Mouse (Mus musculus) kidney, postnatal 10 days (tissue): ENCODE results near the gene Tbc1d22a.
"Not testable (repeated sequence)": the region's sequence is repeated elsewhere in the genome, so short reads cannot be mapped to it uniquely, and the experiment has no call there.

ENCODE experiments used
- DNase-seq: peaks from one replicate; pipeline ENCODE4 v3.0.0; 2021; ENCODE audit warnings: mixed read lengths

Gene Tbc1d22a

DNA sequence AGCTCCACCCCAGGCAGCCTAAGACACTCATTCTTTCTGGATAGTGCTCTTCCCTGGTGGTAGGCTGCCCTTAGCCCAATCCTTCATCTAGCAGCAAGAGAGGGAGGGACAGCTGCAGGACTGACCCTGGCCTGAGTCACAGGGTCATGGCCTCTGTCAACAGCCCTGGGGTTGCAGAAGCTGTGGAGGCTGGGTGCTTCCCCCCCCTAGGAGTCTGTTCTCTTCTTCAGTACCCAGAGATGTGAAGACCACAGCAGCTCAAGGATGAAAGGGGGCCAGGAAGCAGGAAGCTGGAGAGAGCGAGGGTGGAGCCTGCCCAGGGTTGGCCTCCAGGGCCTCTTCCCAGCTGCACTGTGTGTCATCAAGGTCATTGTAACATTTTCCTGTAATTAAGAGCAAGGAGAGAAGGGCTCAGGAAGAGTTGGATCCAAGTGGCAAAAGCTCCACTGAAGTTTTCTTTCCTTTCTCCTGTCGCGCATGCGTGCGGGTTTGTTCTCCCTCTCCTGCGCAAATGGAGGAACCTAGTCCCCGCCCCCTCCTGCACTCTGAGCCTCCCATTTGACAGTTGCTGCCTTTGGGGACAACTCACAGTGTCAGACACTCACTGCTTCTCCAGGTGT lies 10.2 kb upstream of the Tbc1d22a start:
- peak; percentile 71 for DNase-seq

DNA sequence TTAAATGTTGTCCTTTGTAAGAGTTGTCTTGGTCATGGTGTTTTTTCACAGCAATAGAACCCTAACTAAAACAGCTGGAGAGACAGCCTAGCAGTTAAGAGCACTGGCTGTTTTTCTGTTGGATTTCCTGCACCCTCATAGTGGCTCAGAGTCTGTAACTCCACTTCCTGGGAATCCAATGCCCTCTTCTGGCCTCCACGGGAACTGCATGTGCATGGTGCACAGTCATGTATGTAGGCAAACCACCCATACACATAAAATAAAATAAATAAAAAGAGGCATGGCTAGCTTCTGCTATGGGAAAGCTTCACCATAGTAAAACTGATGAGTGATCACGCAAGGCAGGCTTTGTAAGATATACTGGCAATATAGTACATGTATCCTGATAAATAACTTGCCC lies 9.0 kb upstream of the Tbc1d22a start:
- peak; percentile 75 for DNase-seq

DNA sequence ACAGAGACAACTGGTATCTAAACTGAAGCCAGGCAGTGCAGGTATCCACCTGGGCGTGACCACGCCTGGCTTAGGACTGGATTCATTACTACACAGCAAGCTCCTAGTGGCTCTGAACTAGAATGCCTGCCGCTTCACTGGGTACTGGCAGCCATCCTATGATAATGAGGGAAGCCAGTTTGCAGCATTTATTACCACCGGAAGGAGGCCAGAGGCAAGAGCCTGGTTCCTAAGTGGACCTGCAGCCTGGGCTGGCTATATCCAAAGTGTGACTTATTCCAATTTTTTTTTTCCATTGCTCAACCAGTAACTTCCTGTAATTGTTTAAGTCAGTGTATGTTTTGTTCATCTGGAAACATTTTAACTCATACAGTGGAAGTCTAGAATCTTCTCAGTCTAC lies 7.9 kb upstream of the Tbc1d22a start:
- DNase-seq = peak; percentile 49

DNA sequence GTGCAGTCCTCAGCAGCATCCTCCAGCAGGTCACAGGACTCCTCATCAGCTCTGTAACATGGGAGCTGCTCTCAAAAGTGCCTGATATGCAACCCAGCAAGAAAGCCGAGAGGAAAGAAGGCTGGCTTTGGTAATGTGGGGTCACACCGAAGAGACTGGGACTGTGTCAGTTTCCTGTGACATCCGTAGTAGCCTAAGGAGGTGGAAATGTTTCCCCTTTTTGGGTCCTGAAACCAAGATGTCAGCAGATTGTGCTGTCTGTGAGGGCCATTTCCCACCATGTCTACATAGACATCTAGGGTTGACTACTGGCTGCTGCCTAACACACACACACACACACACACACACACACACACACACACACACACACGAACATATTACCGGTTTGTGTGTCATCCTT lies 2.1 kb upstream of the Tbc1d22a start:
- not testable (repeated sequence) for DNase-seq

DNA sequence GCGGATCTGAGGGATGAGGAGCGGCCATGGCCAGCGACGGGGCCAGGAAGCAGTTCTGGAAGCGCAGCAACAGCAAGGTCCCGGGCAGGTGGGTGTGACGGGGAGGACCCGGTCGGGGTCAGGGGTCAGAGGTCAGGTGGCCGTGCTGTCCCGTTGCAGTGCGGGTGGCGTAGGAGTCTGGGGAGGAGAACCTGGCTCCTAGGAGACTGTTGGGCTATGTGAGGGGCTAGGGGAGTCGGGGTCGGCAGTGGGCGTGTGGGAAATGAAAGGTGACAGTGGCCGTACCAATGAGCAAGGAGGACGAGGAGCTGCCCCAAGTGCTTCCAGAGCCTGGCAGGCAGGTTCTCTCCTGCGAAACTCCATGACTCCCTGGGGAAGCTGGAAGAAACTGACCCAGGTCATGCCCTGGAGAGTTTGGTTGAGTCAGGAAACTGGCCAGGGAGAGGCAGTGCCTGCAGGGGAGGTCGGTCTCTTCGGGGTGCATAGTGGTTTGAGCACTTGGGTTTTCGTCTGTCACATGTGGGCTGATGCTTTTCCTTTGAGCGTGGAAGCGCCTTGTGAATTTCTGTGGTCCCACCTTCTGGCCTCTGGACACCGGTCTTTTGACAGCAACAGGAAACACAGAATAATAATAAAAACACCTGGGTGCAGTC lies 416 bp downstream of the Tbc1d22a start:
- DNase-seq = peak; percentile 39

DNA sequence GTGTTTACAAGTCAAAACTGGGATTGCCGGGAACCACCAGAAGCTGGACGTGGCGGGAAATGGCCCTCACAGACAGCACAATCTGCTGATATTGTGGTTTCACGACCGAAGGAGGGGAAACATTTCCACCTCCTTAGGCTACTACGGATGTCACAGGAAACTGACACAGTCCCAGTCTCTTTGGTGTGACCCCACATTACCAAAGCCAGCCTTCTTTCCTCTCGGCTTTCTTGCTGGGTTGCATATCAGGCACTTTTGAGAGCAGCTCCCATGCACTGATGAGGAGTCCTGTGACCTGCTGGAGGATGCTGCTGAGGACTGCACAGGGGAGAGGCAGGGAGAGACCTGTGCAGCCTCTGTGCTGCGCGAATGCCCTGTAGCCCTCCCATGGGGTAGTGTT lies 2.4 kb downstream of the Tbc1d22a start:
- DNase-seq = not testable (repeated sequence)

DNA sequence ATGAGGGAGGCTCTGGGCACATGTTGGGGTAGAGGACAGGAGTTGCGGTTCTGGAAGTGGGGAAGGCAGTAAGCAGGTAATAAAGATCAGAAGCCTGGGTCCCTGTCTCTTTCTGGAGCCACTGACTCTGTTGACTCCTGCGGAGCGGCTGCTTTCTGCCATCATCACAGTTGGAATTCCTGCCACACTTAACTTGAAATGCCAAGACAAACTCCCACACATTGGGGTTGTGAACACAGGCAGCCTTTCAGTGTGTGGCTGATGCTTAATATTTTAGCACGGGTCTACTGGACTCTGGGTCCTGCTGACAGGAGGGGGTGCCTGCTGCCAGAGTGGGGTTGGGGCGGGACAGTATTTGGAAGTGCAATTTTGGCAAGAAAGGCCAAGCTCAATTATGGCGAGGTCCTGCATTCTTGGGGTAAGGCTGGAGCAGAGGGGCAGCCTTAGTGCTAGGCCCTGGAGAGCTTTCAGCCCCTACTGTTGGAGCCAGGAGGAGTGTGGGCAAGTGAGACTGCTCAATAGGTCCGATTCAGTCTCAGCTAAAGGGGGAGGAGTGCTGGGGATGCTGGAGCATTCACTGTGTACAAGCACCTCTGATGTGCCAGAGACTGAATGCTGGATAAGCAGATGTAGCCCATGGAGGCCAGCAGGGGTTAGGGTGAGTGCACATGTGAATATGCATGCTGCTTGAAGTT lies 5.4 kb downstream of the Tbc1d22a start:
- DNase-seq = peak; percentile 32

DNA sequence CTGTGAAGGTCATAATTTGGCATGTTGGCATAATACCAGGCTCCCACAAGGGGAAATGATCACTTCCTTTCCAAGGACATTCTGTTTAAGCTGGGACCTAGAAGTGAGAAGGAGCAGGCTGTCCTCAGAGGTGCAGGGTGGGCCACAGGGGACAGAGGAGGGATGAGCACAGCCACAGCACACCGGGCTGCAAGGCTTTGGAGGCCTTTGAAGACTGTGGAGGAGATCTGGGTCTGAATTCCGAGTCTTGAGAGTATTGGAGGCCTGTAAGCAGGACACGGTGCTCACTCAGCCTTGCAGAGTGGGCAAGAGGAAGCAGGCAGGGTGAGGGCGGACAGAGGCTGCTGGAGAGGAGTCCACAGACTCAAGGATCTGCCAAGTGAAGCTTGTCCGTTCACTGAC lies 6.0 kb downstream of the Tbc1d22a start:
- DNase-seq = peak; percentile 39

DNA sequence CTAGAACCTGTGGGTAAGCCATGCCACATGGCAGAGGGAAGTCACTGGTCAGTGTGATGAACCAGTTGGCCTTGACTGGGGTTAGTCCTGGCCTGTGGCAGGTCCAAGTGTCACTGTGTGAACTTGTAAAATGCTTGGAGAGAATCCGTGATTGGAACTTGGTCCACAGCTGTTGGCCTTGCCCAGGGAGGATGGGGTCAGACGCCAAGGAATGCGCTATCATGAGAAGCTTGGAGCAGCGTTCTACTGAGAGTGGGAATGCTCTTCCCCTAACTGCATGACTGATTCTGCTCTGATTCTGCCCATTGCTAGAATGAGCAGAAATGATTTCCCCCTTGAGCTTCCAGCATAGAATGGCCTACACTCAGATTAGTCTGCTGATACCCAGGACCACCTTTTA lies 6.5 kb downstream of the Tbc1d22a start:
- DNase-seq = peak; percentile 33

DNA sequence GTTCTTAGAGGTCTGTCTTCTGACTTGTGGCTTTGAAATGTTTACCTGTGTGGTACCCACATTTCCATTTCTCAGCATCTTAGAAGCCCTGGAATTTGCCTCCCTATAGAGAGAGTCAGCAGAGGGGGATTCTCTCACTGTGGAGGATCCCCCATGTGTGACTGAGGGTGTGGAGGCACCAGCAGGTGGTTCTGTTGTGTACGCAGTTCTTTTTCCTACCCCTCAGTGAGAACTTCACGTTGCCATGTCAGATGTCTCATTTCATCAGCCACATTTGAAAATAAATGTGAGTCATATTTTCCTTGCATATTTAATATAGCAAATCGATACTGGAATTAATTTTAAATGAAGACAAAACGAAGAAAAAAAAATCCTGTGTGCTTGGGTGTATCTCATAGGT lies 7.1 kb downstream of the Tbc1d22a start:
- DNase-seq = no peak

DNA sequence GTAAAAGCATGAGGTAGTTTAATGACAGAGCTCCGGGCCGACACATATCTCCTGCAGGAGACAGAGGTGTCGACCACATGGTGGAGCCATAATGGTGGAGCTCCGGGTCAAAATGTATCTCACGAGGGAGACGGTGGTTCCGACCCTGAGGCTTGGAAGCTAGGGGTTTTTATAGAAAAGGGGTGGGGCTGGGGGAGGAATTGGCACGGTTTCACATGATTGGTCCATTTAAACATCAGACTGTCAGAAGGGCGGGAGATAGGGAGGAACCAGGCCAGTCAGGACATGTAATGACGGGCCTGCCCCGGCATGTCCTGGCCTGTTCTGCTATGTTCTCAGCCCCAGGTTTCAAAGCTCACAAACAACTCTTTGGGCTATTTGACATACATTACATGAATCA lies 7.6 kb downstream of the Tbc1d22a start:
- not testable (repeated sequence) for DNase-seq

DNA sequence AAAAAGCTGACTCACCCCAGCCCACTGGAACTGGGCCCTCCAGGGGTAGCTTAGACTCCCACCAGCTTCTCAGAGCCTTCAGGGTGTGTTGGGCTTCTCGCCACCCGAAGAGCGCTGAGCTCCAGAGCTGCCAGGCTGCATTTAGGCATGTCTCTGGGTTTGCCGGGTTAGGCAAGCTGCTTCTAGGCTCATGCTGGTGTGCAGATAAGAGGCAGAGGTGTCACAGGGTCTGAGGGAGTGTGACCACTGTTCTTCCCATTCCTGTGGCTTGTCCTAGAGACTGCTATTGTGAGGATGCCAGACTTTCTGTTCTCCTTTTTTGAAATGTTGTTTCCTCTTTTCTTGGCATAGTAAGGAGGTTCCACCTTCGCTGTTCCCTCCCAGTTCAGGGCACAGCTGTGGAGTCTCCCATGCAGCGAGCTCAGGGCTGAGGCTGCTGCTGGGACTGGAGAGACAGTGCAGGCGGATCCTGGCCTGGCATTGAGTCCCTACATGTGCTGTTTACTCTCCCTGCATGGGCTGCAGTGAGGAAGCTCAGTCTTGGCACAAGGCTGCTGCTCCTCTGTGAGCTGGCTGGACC lies 10.8 kb downstream of the Tbc1d22a start:
- no peak for DNase-seq

DNA sequence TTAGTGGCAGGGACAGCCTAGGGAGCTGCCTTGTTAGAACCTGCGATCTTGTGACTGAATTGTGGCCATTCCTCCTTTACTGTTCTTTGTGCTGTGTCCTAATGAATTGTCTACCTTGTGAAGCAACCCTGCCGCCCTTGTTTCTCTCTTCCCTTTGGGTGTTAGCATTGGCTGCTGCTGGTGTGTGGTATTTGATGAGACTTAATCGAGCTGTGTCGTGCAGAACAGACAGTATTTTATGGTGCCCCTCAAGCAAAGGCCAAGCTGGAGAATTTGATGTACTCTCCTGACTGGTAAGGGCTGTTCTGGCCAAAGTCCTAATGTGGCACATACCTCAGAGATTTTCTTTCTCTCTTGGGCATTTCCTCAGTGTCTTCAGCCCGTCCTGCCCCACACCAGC lies 12.0 kb downstream of the Tbc1d22a start:
- DNase-seq = no peak

DNA sequence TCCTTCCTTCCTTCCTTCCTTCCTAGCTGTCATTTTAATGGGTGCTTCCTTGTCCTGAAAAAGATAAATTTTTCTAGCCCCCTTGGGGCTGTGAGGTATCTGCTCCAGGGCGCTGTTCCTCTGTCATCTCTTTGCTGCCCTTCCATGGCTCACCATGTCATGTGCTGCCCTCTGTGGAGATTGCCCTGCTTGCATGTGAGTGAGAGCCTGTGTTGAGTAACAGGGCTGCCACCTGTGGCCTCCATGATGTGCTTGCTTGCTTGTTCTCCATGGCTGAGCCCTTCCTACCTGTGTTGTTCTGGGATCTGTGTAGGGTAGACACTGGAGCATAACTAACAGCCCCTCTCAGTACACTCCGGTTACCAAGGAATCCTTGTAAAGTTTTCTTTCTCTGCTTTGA lies 12.7 kb downstream of the Tbc1d22a start:
- DNase-seq = no peak

DNA sequence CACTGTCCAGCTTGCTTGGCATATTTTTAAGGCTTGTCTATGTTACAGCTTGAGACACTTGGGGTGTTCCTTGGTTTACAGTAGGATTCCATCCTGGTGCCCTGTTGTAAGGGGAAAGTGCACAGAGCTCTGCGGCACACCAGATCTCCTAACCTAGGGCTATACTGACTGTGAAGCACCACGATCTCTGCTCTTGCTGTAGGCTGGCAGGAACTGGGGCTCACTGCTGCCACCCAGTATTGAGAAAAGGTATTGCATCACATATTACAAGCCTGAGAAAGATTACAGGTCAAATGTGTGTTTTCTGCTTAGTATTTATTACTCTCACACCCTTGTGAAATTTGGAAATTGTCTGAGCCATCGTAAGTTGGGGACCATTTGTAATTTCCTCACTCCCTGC lies 13.9 kb downstream of the Tbc1d22a start:
- peak; percentile 65 for DNase-seq

DNA sequence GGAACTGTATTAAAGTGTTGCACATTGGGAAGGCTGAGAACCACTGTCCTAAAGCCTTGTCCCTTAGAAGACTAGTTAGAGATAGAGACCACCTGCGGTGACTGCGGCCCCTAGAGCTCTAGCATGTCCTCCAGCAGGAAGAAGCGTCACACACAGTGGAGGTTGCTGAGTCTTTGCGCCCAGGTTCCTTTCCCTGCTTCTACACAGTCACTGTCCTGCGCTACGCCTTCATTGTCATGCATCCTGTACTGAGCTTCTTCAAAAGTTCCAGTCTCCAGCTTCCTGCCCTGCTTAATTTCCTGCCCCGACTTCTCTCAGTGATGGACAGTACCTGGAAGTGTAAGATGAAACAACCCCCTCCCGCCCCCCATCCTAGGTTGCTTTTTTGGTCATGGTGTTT lies 14.8 kb downstream of the Tbc1d22a start:
- DNase-seq = peak; percentile 24

DNA sequence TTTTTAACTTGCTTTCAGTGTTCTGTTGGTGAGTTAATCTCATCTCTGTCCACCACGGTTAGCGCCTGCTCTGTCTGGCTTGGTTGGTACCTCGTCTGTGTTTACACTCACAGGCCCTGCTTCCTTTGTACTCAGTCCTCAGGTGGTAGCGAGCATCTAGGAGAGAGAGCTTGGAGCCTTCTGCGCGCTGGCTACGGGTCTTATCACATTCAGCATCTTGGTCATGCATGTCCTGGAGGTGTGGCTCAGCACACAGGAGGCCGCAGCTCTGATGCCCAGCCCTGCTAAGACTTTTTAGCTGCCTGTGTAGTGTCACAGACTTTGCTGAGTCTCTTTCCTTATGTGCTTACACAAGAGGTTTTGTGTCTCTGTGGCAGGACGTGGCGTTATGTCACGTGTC lies 15.4 kb downstream of the Tbc1d22a start:
- DNase-seq = no peak

DNA sequence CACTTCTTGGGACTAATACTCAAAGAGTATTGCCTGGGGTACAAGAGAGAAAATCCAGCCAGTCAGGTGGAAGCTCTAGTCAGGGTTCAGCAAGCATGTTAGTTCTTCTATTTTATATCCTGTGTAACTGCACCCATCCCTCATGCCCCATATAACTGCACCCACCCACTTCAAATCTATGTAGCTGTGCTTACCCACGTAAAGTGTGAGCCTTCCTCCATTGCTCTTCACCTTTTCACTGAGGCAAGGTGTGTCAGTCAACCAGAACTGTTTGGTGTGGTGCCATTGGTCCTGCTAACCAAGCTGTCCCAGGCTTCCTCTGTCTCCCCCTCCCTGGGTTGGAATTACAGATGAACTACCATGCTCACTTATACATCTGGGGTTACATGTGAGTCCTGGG lies 16.9 kb downstream of the Tbc1d22a start:
- DNase-seq = no peak

DNA sequence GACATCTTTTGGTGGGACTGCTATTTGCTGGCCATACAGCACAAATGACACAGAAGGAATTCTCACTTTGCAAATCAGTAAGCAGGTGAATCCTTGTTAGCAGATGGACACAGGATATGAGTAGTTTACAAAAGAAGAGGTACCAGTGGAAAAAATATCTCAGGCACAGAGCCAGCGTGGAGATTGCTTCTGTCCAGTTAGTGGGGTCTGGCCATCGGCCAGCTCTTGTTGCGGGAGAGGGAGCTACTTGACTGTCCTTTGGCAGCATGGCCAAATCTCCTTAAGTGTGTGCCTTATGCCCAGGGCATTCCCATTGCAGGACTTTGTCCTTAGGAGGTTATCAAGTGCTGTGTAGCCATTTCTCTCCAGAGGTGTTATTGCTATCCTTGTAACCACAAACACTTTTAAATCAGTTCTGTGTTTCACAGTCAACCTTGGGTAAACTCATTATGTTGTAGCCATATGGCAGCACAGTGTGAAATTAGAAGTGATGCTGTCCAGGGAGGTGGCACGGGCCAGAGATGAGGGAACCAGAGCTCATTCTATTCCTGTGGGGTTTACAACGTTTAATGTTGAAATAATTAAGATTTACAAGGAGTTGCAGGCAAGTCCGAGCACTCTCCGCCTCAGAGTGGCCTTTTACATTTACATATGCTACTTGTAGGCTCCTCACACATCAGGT lies 17.7 kb downstream of the Tbc1d22a start:
- DNase-seq = peak; percentile 61

DNA sequence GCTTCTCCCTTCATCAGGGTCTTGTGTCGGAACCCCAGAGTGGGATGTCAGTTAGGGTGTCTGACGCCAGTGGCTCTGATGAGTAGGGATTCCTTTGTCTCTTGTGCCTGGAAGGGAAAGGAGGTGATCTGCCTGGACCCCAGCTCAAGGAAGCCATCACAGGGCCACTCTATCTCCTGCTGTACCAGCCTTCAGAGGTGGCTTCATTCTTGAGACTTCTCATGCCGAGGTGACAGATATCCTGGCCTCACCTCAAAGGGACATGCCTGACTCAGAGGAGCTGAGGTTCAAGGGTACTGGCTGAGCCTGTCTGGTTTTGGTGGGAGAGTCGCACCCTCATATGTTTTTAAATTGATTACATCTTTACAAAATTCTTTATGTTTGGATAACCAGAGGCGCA lies 19.7 kb downstream of the Tbc1d22a start:
- no peak for DNase-seq

DNA sequence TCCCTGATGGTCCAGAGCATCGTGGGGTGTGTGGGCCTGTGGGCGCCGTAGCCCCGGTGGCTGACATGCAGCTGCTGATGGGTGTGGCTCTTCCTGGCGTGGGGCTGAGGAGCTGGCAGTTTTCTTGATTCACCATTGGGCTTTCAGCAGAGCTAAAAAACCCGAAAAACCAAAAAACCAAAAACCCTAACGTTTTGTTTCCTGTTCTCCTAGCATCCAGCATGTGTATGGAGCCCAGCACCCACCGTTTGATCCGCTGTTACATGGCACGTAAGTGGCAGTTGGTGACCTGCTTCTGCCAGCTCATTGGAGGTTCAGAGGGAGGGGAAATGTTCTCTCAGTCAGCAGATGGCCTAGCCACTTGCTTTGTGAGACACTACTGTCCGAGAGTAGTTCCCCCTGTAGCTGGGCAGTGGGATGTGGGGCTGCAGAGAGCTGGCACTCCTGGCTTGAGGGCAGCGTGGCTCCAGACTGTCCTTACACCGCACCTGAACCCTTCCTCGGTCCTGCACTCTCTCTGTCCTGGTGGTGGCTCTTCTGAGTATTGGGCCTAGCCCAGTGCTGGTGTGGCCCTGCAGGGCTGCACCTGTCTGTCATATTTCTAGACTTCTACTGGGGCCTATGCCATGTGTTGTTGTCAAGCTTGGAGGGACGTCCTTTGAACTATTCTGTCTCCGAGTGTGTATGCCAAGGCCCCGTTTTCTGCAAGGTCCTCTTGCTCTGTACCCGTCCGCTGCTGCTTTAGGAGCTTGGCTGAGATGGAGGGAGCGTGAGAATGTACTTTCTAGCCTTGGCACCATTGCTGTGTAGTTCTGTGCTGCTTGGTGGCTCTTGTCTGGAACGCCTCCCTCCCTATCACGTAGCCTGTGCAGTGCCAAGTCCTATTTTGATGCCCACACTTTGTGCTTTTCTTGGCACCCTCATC lies 20.5 kb downstream of the Tbc1d22a start:
- no peak for DNase-seq

DNA sequence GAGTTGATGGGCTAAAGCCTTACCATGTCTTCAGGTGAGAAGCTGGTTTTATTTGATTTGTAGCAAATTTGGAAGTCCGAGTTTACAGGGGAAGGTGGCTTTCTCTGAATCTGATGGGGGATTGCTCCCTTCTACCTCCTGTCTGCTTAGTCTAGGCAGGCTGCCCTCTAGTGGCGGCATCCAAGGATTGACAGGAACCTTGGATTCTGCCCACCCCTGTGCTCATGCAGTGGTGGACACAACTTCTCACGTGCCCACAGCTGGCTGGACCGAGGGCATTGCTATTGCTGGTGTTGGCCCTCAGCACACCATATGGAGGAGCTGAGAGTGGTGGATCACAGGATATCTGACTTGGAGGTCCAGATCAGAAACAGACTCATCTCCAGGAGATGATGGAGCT lies 22.0 kb downstream of the Tbc1d22a start:
- DNase-seq = peak; percentile 83
